Mouse (Mus musculus) myocyte (in vitro differentiated cells): ENCODE results near the gene Phf10.

Experiments
- CEBPB ChIP-seq: IDR thresholded peaks from 2 replicates; pipeline ENCODE4 v1.6.1; 2011; ENCODE audit warnings: mild to moderate bottlenecking, moderate library complexity; ENCODE audit not compliant: poor library complexity, insufficient read depth, severe bottlenecking
- POLR2A ChIP-seq: IDR thresholded peaks from one replicate; pipeline ENCODE4 v1.6.1; 2011; ENCODE audit warnings: low read depth, mild to moderate bottlenecking, control low read depth, moderate library complexity; ENCODE audit not compliant: insufficient read length
- REST ChIP-seq: IDR thresholded peaks from one replicate; pipeline ENCODE4 v1.6.1; 2011; ENCODE audit warnings: mild to moderate bottlenecking, control low read depth, moderate library complexity; ENCODE audit not compliant: insufficient read depth, insufficient read length

DNA sequence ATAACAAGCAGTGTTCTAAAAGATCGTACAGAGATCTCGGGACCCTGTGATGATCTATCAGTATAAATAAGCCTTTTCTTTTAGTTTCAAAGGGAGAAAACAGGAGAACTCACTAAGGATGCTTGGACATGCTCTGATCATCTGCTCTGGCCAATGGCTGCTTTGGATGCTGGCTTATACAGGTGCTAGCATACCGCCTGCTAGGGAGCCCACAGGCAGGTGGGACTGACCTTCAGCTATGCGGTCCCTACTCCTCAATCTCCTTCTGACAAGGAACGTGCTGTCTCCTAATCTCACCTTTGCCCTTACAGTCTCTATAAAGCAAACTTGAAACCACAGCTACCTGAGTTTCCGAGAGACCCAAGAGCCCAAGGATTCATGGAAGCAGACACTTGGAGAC is 56.9 kb downstream of the Phf10 start:
- TF ChIP-seq POLR2A (no peak), REST (no peak), CEBPB (no peak)
